Mouse (Mus musculus) C2C12 (cell line): ENCODE results near the gene Ckm.

Source experiments
- CEBPB ChIP-seq: IDR thresholded peaks from one replicate; pipeline ENCODE4 v1.6.1; 2011; ENCODE audit warnings: low read depth, mild to moderate bottlenecking, control low read depth, moderate library complexity
- CTCF ChIP-seq: IDR thresholded peaks from one replicate; pipeline ENCODE4 v1.5.1; 2011; ENCODE audit not compliant: control insufficient read depth, insufficient read depth, insufficient read length
- MAX ChIP-seq: IDR thresholded peaks from one replicate; pipeline ENCODE4 v1.6.1; 2011; ENCODE audit warnings: mild to moderate bottlenecking, control low read depth
- MYOD1 ChIP-seq: IDR thresholded peaks from one replicate; pipeline ENCODE4 v1.6.1; 2011; ENCODE audit warnings: low read depth; ENCODE audit not compliant: control insufficient read depth, insufficient read length
- USF1 ChIP-seq: IDR thresholded peaks from one replicate; pipeline ENCODE4 v1.6.1; 2011; ENCODE audit warnings: low read depth, mild to moderate bottlenecking, control low read depth, moderate library complexity

GRCm38 (mm10) chr7:19357381-19358375, 46.9 kb upstream of the Ckm start:
- no peak for TF ChIP-seq CTCF
- TF ChIP-seq MAX = no peak
- no peak for TF ChIP-seq CEBPB
- TF ChIP-seq USF1 = no peak
- TF ChIP-seq MYOD1 = no peak
